Mouse (Mus musculus) liver, adult 2 months (tissue): ENCODE results near the gene Kat6b.

Experiments
- CTCF ChIP-seq: fragments of 200-500 bp; IDR thresholded peaks from 2 replicates; pipeline ENCODE4 v1.5.1; 2011; ENCODE audit warnings: low read depth, low read length, control low read depth
- POLR2A ChIP-seq: fragments of 200-500 bp; IDR thresholded peaks from 2 replicates; pipeline ENCODE4 v1.6.1; 2011; ENCODE audit warnings: low read length, control low read depth; ENCODE audit not compliant: insufficient read depth; ENCODE audit errors: extremely low read depth

- TF ChIP-seq POLR2A: no peak
- no peak for TF ChIP-seq CTCF
These were observed 8.9 kb downstream of the Kat6b start for GRCm38 (mm10) chr14:21490141-21490540.
